Mouse (Mus musculus) brain, adult 2 months (tissue): ENCODE data around the gene Pglyrp2.
A peak's percentile ranks its signal among the peaks of the same experiment; 100 is the strongest.

Experiments used
- DNase-seq: peaks from one replicate; pipeline ENCODE4 v3.0.0; 2011; ENCODE audit warnings: low read depth, low spot score

Pglyrp2 gene

DNA sequence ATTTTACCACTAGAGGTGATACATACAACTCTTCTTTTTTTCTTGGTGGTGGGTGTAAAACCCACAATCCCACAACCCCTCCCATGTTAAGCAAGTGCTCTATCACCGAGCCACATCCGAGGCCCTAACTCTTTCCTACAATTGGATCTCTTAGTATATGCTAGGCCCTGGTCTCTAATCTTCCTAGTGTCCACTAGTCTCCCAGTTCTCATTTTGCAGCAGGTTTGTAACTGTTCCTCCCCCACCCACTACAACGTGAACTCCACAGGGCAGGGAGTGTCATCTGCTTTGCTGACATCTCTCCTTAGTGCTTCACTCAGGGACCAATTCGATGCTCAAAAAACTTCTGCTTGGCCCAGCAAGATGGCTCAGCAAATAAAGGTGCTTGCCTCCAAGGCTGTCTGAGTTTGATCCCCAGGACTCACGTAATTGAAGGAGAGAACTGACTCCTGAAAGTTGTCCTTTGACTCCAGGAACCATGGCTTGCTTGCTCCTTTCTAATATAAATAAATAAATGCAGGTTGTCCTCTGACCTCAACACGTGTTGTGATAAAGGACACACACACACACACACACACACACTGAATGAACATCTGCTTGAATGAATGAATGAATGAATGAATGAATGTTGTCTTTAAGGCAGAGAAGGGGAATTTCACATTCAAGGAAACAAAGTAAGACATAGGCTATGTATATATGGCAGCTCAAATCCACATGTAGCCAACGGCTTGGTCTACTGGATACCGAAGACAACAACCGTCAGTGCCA, 21.8 kb downstream of the Pglyrp2 start:
- DNase-seq = no peak

DNA sequence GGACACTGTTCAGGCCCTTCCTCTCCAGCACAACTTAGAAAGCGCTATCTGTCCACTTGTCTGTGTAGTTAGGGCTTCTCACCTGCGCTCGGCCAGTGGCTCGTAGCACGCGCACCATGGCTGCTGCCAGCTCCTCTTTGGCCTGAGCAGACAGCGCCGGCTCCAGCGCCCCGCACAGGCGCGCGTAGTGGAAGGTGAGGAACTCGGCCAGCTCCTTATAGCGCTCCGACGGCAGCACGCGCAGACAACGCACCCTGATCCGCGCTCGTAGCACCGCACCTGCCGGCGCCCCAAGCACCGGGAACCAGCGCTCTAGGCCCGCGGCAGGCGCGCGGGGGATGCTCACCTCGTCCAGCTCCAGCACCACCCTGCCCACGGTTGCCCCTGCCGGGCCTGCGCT, 27.7 kb downstream of the Pglyrp2 start:
- no peak for DNase-seq

DNA sequence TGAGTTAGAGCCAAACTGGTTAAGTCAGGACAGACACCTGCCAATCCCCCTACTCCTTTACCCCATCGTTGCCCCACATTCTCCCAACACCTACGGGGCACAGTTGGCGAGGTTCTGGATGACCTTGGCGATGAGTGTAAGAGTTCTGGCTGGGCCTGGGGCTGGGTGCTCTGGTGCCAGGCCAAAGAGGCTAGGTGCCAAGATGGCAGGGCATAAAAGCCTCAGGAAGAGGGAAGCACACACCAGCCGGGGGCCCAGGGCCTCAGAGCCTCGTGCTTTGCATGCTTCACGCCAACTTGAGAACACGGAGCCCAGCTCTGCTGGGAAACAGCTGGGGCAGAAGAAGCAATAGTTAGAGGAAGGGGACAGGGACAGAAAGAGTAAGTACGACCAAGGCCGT, 30.0 kb downstream of the Pglyrp2 start:
- DNase-seq = no peak

DNA sequence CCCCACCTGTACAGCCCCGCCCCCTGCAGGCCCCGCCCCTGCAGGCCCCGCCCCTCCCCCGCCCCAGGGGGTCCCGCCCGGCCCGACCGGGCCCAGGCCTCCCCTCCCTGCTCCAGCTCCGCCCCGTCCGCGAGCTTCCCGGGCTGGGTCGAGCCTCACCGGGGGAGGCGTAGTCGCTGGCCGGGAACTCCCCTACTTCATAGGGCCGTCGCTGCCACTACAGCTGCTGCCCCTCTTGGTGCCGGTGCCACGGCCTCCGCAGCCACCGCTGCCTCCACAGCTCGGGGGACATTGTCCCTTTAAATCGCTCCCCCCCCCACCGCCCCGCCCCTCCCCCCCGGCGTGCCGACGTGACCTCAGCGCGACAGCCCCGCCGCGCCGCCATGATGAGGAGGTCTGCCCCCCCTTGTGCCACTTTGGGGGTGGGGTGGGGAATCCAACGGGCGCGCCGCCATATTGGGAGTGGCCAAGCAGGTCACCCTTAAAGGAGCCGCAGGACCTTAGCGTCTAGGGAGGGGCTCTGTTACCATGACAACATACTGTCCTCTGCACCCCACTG, 34.8 kb downstream of the Pglyrp2 start, which contains the start of gene Wiz:
TSS of gene Wiz (minus strand) at position 339 of the 559 bp plus-strand sequence.
- peak; percentile 97 for DNase-seq

DNA sequence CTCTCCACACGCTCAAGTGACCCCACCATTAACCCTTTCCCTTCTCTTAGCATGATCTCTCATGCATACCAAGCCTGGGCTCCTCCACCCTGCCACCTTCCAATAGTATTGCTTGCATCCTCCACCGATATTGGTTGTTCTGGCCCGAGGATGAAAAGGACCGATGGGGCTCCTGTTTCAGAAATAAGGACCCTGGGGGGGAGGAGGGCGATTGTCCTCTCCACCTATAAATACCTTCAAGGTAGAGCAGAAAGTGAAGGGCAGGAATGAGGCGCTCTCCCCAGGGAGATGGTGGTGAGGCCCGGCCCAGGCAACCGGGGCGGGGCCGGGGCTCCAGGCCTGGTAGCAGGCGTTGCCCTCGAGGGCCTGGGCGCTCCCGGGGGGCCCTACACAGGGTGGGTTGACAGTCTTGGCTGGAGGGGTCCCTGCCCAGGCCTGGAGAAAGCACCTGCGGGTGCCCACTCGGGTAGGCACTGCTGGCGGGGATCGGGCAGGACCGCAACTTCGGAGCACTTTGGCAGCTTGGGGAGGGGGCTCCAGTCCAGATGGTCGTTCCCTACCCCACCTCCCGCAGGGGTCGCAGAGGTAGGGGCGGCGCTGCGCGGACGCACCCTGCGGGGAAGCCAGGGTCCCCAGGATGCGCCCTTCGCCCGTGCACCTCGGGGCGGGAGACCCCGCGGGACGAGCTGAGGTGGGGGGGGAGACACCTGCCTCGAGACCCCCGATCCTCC, 35.4 kb downstream of the Pglyrp2 start:
- peak; percentile 14 for DNase-seq

DNA sequence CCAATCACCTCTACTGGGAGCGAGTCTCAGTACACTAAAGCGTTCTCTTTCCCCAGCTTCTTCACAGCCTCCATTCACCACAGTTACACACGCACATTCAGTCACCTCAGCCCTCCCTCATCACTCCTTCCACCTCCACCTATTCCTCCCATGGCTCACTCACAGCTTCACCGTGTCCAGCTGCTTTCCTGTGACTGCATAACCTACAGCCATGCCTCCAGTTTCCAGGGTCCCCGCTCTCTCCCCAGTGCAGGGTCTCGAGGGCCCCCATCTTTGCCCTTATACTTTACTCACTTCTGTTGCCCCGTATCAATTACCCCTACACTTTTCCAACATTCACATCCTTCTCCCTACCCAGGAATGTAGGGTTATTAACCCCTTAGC, 36.0 kb downstream of the Pglyrp2 start:
- DNase-seq = peak; percentile 30

DNA sequence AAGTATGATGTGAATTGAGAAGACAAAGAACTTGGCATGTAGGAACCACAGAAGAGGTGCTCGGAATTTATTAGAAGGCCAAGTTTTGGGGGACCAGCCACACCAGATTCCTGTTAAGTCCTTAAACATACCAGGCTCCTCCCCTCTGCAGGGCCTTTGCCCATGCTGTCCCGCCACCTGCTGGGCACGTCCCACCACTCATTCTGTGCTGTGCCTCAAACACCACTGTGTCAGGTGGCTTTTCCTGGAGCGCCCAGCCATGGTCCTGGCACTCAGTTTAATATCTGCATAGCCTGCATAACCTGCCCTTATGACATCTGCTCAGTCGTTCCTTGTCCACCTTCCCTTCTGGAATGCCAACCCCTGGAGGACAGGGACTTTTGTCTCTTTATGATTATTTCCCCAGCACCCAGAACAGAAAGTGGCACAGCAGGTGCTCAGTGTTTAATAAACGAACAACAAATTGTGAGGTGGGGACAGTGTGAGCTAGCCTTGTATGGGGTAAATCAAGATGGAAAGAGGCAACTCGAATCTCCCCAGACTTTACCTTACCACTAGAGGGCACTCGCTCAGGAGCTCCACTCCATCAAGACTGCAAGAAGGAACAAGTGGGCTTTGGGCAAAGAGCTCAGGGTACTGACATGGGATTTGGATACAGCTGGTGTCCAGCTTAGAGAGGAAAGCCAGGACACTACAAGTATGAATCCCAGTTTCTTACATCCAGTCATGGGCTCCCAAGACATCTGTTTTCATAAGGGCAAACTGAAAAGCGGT, 37.1 kb downstream of the Pglyrp2 start:
- DNase-seq = peak; percentile 75

DNA sequence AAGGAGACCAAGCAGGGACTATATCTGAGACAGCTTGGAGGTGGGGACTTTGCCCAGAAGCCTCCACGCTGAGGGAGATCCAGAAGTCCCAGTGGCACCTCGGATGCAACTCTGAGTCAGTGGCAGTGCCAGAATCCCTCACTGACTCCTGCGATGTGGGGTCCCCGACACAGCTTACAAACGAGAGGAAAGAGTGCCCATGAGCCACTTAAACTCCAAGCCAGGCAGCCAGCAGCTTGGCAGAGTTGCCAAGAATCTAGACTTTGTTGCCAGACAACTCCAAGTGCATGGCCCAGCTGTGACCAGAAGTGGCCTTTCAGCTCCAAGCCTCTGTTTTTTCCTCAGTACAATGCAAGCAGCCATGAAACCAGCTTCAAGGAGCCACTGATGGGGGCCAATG, 40.3 kb downstream of the Pglyrp2 start:
- DNase-seq = no peak

DNA sequence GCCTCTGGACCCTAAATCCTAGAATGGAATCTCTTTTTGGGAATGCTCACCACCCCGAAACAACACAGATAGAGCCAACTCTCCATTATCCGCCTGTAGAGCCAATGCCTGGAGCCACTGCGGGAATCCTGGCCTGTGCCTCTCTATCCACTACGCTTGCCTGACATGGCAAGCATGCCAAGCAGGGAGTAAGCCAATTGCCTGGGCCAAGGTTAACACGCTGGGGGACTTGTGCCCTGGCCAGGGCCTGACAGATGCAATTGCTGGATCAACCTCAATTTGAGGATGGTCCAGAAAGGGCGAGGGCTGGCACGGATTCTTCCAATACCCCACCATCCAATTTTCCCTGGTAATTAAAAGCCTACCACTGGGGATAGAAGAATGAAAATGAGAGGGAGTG, 41.4 kb downstream of the Pglyrp2 start:
- DNase-seq = peak; percentile 81

DNA sequence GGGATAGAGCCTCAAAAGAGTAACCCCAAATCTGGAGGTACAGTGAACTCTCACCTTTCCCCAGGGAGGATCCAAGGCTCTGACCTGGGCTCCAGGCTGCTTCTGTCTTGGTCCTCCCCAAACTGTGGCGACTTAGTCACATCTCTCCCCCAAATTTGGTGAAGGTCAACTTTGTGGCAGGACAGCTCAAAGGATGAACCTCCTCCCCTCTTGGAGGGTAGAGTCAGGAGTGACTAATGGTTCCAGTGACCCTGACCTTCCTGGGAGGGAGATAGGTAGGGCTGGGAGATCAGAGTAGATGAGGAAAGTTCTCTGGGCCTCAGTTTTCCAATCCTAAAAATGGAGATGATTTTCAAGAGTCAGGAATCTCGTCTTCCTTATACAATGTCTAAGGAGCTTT, 45.2 kb downstream of the Pglyrp2 start:
- no peak for DNase-seq

DNA sequence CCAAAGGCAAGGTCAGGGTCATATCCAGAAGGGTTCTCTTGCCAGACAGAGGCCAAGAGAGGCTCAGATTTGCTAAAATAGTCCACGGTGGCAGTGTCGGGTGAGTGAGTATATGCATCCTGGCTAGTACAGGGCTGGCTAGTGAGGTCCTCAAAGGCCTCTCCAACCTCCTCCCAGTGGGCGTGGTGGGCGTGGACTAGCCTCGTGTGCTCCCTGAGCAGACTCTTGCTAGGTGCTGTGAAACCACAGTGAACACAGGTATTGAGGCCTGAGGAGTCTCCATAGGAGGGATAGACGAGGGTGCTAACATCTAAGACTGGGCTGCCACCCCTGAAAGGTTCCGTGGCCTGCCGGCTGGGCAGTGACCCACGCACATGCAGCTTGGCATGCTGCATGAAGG, 46.8 kb downstream of the Pglyrp2 start:
- no peak for DNase-seq

DNA sequence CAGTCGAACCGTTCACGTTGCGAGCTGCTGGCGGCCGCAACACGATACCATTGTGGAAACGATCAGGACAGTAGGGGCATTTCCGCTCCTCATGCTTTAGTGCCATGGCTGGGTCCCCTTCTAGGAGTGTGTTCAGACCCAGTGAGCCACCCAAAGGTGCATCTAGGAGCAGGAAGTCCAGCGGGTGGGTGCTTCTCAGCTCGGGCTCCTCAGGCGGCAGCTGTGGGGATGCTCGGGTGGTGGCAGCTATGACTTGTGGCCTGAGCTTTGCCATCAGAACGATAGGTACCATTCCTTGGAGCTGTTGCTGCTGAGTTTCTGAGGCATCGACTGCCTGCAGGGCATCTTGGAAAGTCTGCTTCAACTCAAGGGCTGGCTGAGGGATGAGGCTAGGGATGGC, 47.5 kb downstream of the Pglyrp2 start:
- no peak for DNase-seq

DNA sequence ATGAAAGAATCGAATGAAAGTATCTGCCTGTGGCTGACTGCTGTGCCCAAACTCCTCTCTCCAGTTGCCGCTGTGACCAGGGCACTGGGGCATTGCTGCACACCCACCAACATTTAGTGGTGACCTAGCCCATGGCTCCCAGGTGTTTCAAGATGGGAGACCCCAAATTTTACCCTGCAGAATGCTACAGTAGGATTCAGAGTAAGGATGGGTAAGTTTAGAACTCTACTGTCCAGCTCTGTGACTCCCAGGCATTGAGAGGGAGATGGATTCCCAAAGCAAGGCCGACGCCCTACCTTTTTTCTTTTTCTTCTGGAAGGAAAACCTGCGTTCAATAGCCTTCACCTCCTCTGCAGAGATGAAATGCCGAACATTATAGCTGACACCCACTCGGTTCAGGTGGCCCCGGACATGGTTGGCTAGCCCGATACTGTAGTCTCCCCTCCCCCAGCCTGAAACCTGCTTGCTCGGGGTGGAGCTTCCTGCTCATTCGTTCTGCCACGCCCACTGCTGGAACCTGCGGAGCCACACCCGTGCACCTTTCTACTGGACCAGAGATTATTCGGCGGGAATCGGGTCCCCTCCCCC, 54.9 kb downstream of the Pglyrp2 start:
- DNase-seq = no peak

DNA sequence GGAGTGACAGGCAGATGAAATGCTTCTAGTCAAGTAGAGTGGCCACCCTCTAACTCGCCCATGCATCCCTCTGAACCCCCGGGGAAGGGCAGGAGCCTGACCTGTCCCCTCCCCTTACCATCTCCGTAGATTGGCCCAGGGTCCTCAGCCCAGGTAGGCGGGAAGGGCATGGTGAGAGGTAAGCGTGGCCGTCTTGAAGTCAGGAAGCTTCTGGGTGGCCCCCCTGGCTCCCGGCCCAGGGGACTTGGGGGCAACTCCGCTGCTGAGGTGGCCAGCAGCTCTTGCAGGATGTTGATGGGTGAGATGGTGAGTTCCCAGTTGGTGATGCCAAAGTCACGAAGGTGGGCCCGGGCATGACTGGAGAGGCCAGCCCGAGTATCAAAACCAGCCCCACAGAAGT, 56.3 kb downstream of the Pglyrp2 start:
- DNase-seq = no peak

DNA sequence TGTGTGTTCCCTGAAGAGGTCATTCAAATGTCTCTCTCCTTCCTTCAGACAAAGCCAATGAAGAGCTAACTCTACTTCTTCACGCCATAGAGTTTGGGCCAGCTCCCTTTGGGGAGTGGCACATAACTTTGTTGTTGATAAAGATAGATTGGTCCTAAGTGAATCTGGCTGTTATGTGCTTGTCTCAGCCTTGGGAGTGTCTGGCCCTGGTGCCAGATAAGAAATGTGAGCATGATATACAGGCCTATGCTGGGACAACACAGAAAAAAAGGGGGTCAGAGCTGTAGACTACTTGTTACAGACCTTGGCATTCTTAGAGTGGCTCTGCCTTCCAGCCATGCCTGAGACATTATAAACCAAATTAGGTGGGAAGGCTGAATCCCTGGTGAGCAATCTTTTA, 58.7 kb downstream of the Pglyrp2 start:
- no peak for DNase-seq

DNA sequence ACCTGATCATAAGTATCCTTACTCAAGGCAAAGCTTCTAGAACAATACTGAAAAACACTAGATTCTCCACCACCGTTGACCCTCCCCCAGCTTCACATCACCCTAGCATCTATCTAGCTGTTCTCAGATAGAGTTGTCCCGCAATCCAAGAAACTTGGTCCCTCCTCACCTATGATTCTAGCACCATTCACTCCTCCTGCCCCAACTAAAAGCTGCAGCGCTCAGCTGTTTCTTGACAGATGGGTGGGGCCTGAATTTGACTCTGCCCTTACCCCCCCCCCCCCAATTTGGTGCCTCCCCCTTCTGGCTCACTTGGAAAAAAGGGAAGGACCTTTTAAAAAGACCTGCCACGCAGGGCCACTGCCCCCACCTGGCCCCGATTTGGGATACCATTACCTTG, 59.1 kb downstream of the Pglyrp2 start:
- DNase-seq = no peak

DNA sequence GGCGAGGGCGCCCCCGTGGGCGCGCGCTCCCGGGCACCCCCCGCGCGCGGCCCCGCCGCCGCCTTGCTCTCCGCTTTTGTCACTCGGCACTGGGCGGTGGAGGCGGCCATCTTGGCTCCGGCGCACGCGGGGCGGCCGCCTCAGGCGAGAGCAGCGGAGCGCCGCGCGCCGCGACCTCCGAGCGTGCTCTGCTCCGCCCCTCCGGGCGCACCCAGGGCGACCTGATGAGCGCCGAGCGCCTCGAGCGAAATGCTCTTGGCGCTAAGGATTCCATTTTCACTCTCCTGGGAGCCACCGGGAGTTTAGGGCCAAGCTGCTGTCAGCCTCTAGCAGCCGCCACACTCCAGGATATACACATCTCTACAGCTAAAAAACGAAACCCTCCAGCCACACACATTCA, 59.6 kb downstream of the Pglyrp2 start:
- DNase-seq = peak; percentile 96

DNA sequence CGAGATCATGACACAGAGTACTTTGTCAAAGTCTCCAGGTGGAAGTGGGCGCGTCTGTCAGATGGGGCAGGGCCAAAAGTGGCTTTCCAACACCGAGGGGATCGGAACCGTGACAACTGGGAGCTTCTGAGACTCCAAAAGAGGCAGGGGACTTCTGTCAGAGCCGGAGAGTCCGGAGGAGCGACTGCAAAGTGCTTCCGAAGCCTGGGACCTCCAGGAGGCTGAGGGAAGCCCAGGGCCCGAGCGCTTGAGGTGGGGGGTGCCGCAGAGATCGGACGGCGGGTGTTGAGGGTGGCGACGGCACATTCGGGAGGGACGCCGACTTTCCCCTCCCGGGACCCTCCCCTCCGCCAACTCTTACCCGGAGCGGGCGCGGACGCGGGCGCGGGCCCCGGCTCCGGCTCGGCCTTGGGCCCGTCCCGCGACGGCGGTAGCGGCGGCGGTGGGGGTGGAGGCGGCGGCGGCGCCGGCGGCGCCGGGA, 60.1 kb downstream of the Pglyrp2 start:
- DNase-seq = no peak

DNA sequence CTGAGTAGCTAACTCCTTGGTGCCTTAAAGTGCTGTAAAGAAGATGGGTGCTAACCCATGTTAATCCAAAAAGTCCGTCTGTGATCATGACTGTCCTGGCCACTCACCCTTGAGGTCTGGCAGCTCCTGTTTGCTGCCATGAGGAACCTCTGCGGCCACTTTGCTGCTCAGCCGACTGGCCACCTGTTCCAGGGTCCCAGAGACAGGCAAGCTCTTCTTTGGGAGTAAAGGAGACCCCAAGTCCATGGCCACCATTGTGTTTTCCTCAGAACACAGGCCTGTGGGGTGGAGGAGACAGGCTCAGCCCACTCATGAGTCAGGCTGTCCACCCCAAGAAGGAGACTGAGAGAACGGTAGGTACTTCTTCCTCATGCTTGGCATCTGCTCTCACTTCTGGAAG, 61.3 kb downstream of the Pglyrp2 start:
- DNase-seq = no peak
